Mouse (Mus musculus) T-helper 2 cell (primary cell): ENCODE data around the gene Atrip.

Source experiments
- in situ Hi-C: fragments of 300-600 bp; cut with MboI, MseI; formaldehyde crosslinking; loops from one replicate; pipeline ENCODE4 v1.15.1; 2025; ENCODE audit warnings: high pct_unique_total_duplicates

Atrip gene

GRCm38 (mm10) chr9:109098366-109098765, 24.4 kb upstream of the Atrip start:
- in situ Hi-C loops, result no loop called here

- in situ Hi-C loops, result no loop called here
Measured at GRCm38 (mm10) chr9:109097831-109098230, 23.9 kb upstream of the Atrip start.

GRCm38 (mm10) chr9:109097291-109097690, 23.4 kb upstream of the Atrip start:
- in situ Hi-C loops, result no loop called here

- in situ Hi-C loops, result no loop called here
Measured at GRCm38 (mm10) chr9:109096856-109097255, 22.9 kb upstream of the Atrip start.

- in situ Hi-C loops, result no loop called here
Measured at GRCm38 (mm10) chr9:109096251-109096661, 22.3 kb upstream of the Atrip start.

GRCm38 (mm10) chr9:109095137-109095982, 21.4 kb upstream of the Atrip start, which contains the start of gene Plxnb1:
Plxnb1 (plus strand) TSS chr9:109095389.
- in situ Hi-C loops, result no loop called here

GRCm38 (mm10) chr9:109094553-109095136, 20.7 kb upstream of the Atrip start:
- in situ Hi-C loops, result no loop called here

- in situ Hi-C loops, result no loop called here
Measured at GRCm38 (mm10) chr9:109093786-109094552, 20.0 kb upstream of the Atrip start.

GRCm38 (mm10) chr9:109092799-109093198, 18.9 kb upstream of the Atrip start:
- in situ Hi-C loops, result no loop called here

GRCm38 (mm10) chr9:109091802-109092201, 17.9 kb upstream of the Atrip start:
- in situ Hi-C loops, result no loop called here

- in situ Hi-C loops, result no loop called here
Measured at GRCm38 (mm10) chr9:109090446-109090845, 16.5 kb upstream of the Atrip start.

GRCm38 (mm10) chr9:109087987-109088386, 14.1 kb upstream of the Atrip start:
- in situ Hi-C loops, result loop anchor here (10.0 kb wide), 1 partner anchor 793 kb away; the partner anchor contains the start of genes Amt and Nicn1

- in situ Hi-C loops, result loop anchor here (10.0 kb wide), 1 partner anchor 790 kb away; the partner anchor contains the start of genes Amt and Nicn1
Measured at GRCm38 (mm10) chr9:109084922-109085321, 11.0 kb upstream of the Atrip start.

- in situ Hi-C loops, result loop anchor here (10.0 kb wide), 1 partner anchor 787 kb away; the partner anchor contains the start of genes Amt and Nicn1
Measured at GRCm38 (mm10) chr9:109082124-109082800, 8.3 kb upstream of the Atrip start, which contains the start of the genes Ccdc51 and Tma7. Ccdc51 (plus strand) TSS chr9:109082493. Tma7 (minus strand) TSS chr9:109082587.

GRCm38 (mm10) chr9:109081749-109082123, 7.8 kb upstream of the Atrip start:
- in situ Hi-C loops, result loop anchor here (10.0 kb wide), 1 partner anchor 787 kb away; the partner anchor contains the start of genes Amt and Nicn1

GRCm38 (mm10) chr9:109080516-109080915, 6.6 kb upstream of the Atrip start:
- in situ Hi-C loops, result loop anchor here (10.0 kb wide), 1 partner anchor 786 kb away; the partner anchor contains the start of genes Amt and Nicn1

- in situ Hi-C loops, result loop anchor here (25.0 kb wide), 1 partner anchor 1531 kb away; the partner anchor contains the start of genes Cyb561d2, Nprl2, Tmem115 and Zmynd10
Measured at GRCm38 (mm10) chr9:109068095-109068735, 5.7 kb downstream of the Atrip start.

- in situ Hi-C loops, result loop anchor here (5.0 to 25.0 kb wide), 2 partner anchors 59 to 1524 kb away; partner anchors contain the start of genes Cyb561d2, Nprl2, Tmem115 and Zmynd10
Measured at GRCm38 (mm10) chr9:109060898-109061295, 13.0 kb downstream of the Atrip start.

GRCm38 (mm10) chr9:109060184-109060897, 13.6 kb downstream of the Atrip start:
- in situ Hi-C loops, result loop anchor here (5.0 to 25.0 kb wide), 2 partner anchors 58 to 1523 kb away; partner anchors contain the start of genes Cyb561d2, Nprl2, Tmem115 and Zmynd10
